Mouse (Mus musculus): ENCODE measurements around the gene Opcml. TPM values are rescaled to one million over a fixed set of nuclear protein-coding genes. Genes with fewer than 3 reads are reported as not detected.
A peak's percentile ranks its signal among the peaks of the same experiment; 100 is the strongest.

Gene Opcml
- total and polyA plus RNA-seq, 2 experiments from 2014 or later: 71.2 to 128 TPM

DNA sequence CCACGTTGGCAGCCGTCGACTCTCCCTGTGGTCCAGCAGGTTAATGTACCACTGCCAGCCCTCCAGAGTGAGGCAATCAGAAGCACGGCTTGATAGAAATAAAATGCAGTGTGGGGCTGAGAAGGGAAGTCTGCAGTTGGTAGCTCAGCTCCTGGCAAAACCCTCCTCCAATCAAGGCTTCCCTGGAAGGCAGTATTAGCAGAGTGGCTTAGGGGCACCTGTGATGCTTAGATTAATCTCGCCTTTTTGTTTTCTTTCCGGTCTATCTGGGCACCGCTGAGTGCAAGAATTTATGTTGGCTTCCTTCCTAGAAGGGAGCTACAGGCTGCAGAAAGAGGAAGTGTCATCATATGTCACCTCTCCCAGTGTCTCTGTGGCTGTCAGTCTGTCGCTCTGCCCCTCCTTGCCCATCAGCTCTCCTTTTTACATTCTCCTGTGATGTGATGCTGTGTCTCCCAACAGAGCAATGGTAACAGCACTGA, 778.5 kb downstream of the Opcml start:
- Histone ChIP-seq H3K4me2 (ENCODE audit: low read depth, low read length, poor library complexity, severe bottlenecking) (no peak overlapping the region), H3K27me3 (ENCODE audit: insufficient read depth, low read length) (no peaks in the 10 kb centered on the region), H3K9ac (replicated peaks; ENCODE audit: low read length, poor library complexity, severe bottlenecking) (no peak overlapping the region), H3K36me3 (ENCODE audit: insufficient read depth, low read length) (no peaks in the 10 kb centered on the region), H3K4me1 (ENCODE audit: insufficient read depth, low read length) (peaks cover 14% of the 10 kb centered on the region; the same call in 1 of the 2 replicates), H3K27ac (ENCODE audit: low read depth, low read length) (peak overlapping the region; percentile 51), H3K9me3 (ENCODE audit: low read length) (no peaks in the 10 kb centered on the region), H3K4me3 (ENCODE audit: low read depth, low read length) (no peak overlapping the region)
- ATAC-seq (ENCODE audit: low FRiP score) (no peak), DNase-seq (ENCODE audit: low spot score) (peak; percentile 67)
- TF ChIP-seq CTCF (IDR thresholded peaks at IDR 0.05): no peak
- WGBS: 21% methylated on average over 8 of the region's 8 CpGs

DNA sequence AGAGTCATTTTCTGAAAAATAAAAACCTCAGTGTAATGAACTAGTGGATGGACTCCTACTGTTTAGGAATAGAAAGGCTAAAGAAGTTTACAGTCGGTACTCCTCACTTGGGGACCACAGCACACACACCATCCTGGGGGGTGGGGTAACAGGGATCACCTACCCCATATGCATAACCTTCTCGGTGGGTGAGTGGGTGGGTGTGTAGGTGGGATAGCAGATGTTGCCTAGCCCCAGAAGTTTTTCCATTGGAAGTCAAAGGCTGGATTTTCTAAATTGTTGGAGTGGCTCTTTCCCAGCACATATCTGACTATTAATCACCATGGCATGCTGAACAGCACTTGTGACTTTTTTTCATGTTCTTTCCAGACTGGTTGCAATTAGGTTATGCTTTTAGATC, 779.2 kb downstream of the Opcml start:
- no peak for TF ChIP-seq CTCF (IDR thresholded peaks at IDR 0.05)
- ATAC-seq (ENCODE audit: low FRiP score) (no peak), DNase-seq (ENCODE audit: low spot score) (no peak)
- Histone ChIP-seq H3K27ac (ENCODE audit: low read depth, low read length) (peak overlapping the region; percentile 51; the same call in 1 of the 2 replicates), H3K4me1 (ENCODE audit: insufficient read depth, low read length) (peaks cover 14% of the 10 kb centered on the region; the same call in 1 of the 2 replicates), H3K9ac (replicated peaks; ENCODE audit: low read length, poor library complexity, severe bottlenecking) (no peak overlapping the region), H3K9me3 (ENCODE audit: low read length) (no peaks in the 10 kb centered on the region), H3K4me2 (ENCODE audit: low read depth, low read length, poor library complexity, severe bottlenecking) (no peak overlapping the region), H3K4me3 (ENCODE audit: low read depth, low read length) (no peak overlapping the region), H3K36me3 (ENCODE audit: insufficient read depth, low read length) (no peaks in the 10 kb centered on the region), H3K27me3 (ENCODE audit: insufficient read depth, low read length) (no peaks in the 10 kb centered on the region)
- WGBS: 45% methylated on average over 2 of the region's 2 CpGs

DNA sequence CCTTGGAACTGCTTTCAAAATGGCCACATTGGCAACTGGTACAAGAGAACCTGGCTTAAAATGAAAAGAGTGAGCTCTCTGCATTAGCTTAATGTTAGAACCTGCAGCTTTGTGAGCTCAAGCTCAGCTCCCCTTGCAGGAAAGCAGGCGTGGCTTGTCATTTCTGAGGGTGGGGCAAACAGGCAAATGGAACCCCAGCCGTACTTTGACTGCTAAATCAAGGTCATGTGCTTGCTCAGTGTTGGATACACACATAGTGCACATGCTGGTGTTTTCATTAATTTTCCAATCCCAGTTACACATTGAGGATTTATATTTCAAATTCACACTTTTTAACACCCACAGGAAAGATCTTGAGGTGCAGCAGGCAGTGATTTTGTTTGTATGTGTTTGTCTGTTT, 781.1 kb downstream of the Opcml start:
- peaks cover 14% of the 10 kb centered on the region; the same call in 1 of the 2 replicates for H3K4me1 ChIP-seq (ENCODE audit: insufficient read depth, low read length)
- H3K4me3 ChIP-seq (ENCODE audit: low read depth, low read length): no peak overlapping the region
- H3K36me3 ChIP-seq (ENCODE audit: insufficient read depth, low read length): no peaks in the 10 kb centered on the region
- H3K9me3 ChIP-seq (ENCODE audit: low read length): no peaks in the 10 kb centered on the region
- DNase-seq (ENCODE audit: low spot score) (no peak), ATAC-seq (ENCODE audit: low FRiP score) (no peak)
- TF ChIP-seq CTCF (IDR thresholded peaks at IDR 0.05): no peak
- no peak overlapping the region for H3K9ac ChIP-seq (replicated peaks; ENCODE audit: low read length, poor library complexity, severe bottlenecking)
- H3K4me2 ChIP-seq (ENCODE audit: low read depth, low read length, poor library complexity, severe bottlenecking): no peak overlapping the region
- H3K27me3 ChIP-seq (ENCODE audit: insufficient read depth, low read length): no peaks in the 10 kb centered on the region
- H3K27ac ChIP-seq (ENCODE audit: low read depth, low read length): no peak overlapping the region
- WGBS: 83% methylated on average over 2 of the region's 2 CpGs

DNA sequence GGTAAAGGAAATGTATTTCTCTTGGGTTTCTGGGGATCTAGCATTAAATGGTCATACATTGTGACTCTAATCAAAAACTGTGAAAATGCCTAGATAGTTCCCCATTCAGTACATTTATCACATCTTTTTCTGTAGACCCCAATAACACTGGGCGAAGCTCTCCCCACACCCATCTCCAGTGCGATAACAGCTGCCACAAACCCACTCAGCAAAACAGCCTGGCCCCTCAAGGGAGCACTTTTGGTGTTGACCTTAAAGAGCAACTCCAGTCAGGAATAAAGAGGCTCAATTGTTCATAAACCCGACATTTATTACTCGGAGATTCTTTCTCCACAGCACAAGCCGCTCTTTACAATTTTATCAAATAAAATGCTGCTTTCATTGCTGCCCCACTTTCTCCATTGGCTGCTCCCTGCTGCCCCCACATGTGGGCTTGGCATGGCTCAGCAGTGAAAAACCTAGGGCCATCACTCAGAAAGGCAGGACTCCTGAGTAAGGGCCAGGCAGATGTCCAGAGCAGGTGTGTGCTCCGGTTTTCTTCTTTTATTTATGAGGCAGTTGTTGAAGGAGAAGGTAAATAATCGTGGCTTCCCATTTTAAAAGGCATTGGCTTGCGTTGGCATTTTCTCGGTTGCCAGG, 781.7 kb downstream of the Opcml start:
- Histone ChIP-seq H3K4me1 (ENCODE audit: insufficient read depth, low read length) (peaks cover 14% of the 10 kb centered on the region; the same call in 1 of the 2 replicates), H3K9me3 (ENCODE audit: low read length) (no peaks in the 10 kb centered on the region), H3K27me3 (ENCODE audit: insufficient read depth, low read length) (no peaks in the 10 kb centered on the region), H3K4me3 (ENCODE audit: low read depth, low read length) (no peak overlapping the region), H3K9ac (replicated peaks; ENCODE audit: low read length, poor library complexity, severe bottlenecking) (no peak overlapping the region), H3K27ac (ENCODE audit: low read depth, low read length) (no peak overlapping the region), H3K36me3 (ENCODE audit: insufficient read depth, low read length) (no peaks in the 10 kb centered on the region), H3K4me2 (ENCODE audit: low read depth, low read length, poor library complexity, severe bottlenecking) (no peak overlapping the region)
- ATAC-seq (ENCODE audit: low FRiP score) (no peak), DNase-seq (ENCODE audit: low spot score) (peak; percentile 19)
- TF ChIP-seq CTCF (IDR thresholded peaks at IDR 0.05): peak; percentile 29; the same call in 1 of the 2 replicates
- WGBS: 73% methylated on average over 9 of the region's 9 CpGs

DNA sequence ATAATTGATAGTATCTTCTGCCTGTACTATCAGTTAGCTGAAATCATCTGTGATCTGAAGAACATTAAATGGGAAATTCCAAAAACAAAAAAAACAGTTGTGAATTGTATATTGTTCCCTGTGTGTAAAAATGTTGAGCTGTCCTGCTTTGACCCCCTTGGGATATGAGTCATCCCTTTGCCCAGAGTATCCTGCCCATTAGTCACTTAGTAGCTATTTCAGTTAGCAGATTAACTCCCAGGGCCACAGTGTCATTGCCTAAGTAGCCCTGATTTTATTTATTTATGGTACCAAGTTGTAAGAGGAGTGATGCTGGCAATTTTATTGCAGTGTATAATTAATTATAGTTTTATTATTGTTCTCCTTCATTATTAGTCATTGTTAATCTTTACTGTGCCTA, 788.2 kb downstream of the Opcml start:
- Histone ChIP-seq H3K4me1 (ENCODE audit: insufficient read depth, low read length) (no peaks in the 10 kb centered on the region), H3K36me3 (ENCODE audit: insufficient read depth, low read length) (no peaks in the 10 kb centered on the region), H3K4me2 (ENCODE audit: low read depth, low read length, poor library complexity, severe bottlenecking) (no peak overlapping the region), H3K9ac (replicated peaks; ENCODE audit: low read length, poor library complexity, severe bottlenecking) (no peak overlapping the region), H3K4me3 (ENCODE audit: low read depth, low read length) (no peak overlapping the region), H3K27ac (ENCODE audit: low read depth, low read length) (no peak overlapping the region), H3K27me3 (ENCODE audit: insufficient read depth, low read length) (no peaks in the 10 kb centered on the region), H3K9me3 (ENCODE audit: low read length) (no peaks in the 10 kb centered on the region)
- DNase-seq (ENCODE audit: low spot score): no peak
- no peak for ATAC-seq (ENCODE audit: low FRiP score)
- no peak for TF ChIP-seq CTCF (IDR thresholded peaks at IDR 0.05)

- Histone ChIP-seq H3K4me1 (ENCODE audit: insufficient read depth, low read length) (peaks cover 4% of the 10 kb centered on the region; the same call in 1 of the 2 replicates), H3K9me3 (ENCODE audit: low read length) (no peaks in the 10 kb centered on the region), H3K36me3 (ENCODE audit: insufficient read depth, low read length) (no peaks in the 10 kb centered on the region), H3K4me3 (ENCODE audit: low read depth, low read length) (no peak overlapping the region), H3K27me3 (ENCODE audit: insufficient read depth, low read length) (no peaks in the 10 kb centered on the region), H3K27ac (ENCODE audit: low read depth, low read length) (no peak overlapping the region), H3K4me2 (ENCODE audit: low read depth, low read length, poor library complexity, severe bottlenecking) (no peak overlapping the region), H3K9ac (replicated peaks; ENCODE audit: low read length, poor library complexity, severe bottlenecking) (no peak overlapping the region)
- no peak for DNase-seq (ENCODE audit: low spot score)
- ATAC-seq (ENCODE audit: low FRiP score): no peak
- 77% methylated on average over 3 of the region's 3 CpGs for WGBS
- no peak for TF ChIP-seq CTCF (IDR thresholded peaks at IDR 0.05)
Observed at GRCm38 (mm10) chr9:28587253-28587652, 796.7 kb downstream of the Opcml start.
